Mouse (Mus musculus): ENCODE measurements at regions not wholly inside any gene's neighbourhood (a gene's known extent, or its start where the extent isn't known, plus 50 kb on each side); places are given as distances from the start of the nearest gene placed in this dataset.
"Not testable (repeated sequence)": the region's sequence is repeated elsewhere in the genome, so short reads cannot be mapped to it uniquely, and the experiment has no call there.

- no peak for ATAC-seq (replicated peaks in 1 of 2; ENCODE audit: insufficient read depth in 1 of 2, low FRiP score in 2 of 2, low TSS enrichment in 1 of 2, low read depth in 1 of 2, poor library complexity in 2 of 2, severe bottlenecking in 2 of 2)
These were observed 192.1 kb upstream of the Tmc3 start for GRCm38 (mm10) chr7:83392625-83393024.

GRCm38 (mm10) chr7:83394156-83394555 lies 190.6 kb upstream of the Tmc3 start:
- no peak for ATAC-seq (replicated peaks in 1 of 2; ENCODE audit: insufficient read depth in 1 of 2, low FRiP score in 2 of 2, low TSS enrichment in 1 of 2, low read depth in 1 of 2, poor library complexity in 2 of 2, severe bottlenecking in 2 of 2)

GRCm38 (mm10) chr7:83399668-83400067 lies 185.1 kb upstream of the Tmc3 start:
- ATAC-seq (replicated peaks in 1 of 2; ENCODE audit: insufficient read depth in 1 of 2, low FRiP score in 2 of 2, low TSS enrichment in 1 of 2, low read depth in 1 of 2, poor library complexity in 2 of 2, severe bottlenecking in 2 of 2), result no peak

GRCm38 (mm10) chr7:83401001-83401400 lies 183.7 kb upstream of the Tmc3 start:
- ATAC-seq (replicated peaks in 1 of 2; ENCODE audit: insufficient read depth in 1 of 2, low FRiP score in 2 of 2, low TSS enrichment in 1 of 2, low read depth in 1 of 2, poor library complexity in 2 of 2, severe bottlenecking in 2 of 2), result no peak

- ATAC-seq (replicated peaks in 1 of 2; ENCODE audit: insufficient read depth in 1 of 2, low FRiP score in 2 of 2, low TSS enrichment in 1 of 2, low read depth in 1 of 2, poor library complexity in 2 of 2, severe bottlenecking in 2 of 2), result not testable (repeated sequence)
These were observed 172.0 kb upstream of the Tmc3 start for GRCm38 (mm10) chr7:83412745-83413144.

- ATAC-seq (replicated peaks in 1 of 2; ENCODE audit: insufficient read depth in 1 of 2, low FRiP score in 2 of 2, low TSS enrichment in 1 of 2, low read depth in 1 of 2, poor library complexity in 2 of 2, severe bottlenecking in 2 of 2), result no peak
These were observed 154.7 kb upstream of the Tmc3 start for GRCm38 (mm10) chr7:83429929-83430556.

- no peak for ATAC-seq (replicated peaks in 1 of 2; ENCODE audit: insufficient read depth in 1 of 2, low FRiP score in 2 of 2, low TSS enrichment in 1 of 2, low read depth in 1 of 2, poor library complexity in 2 of 2, severe bottlenecking in 2 of 2)
These were observed 153.6 kb upstream of the Tmc3 start for GRCm38 (mm10) chr7:83431094-83431493.

GRCm38 (mm10) chr7:83432843-83433242 lies 151.9 kb upstream of the Tmc3 start:
- ATAC-seq (replicated peaks in 1 of 2; ENCODE audit: insufficient read depth in 1 of 2, low FRiP score in 2 of 2, low TSS enrichment in 1 of 2, low read depth in 1 of 2, poor library complexity in 2 of 2, severe bottlenecking in 2 of 2), result no peak

GRCm38 (mm10) chr7:83433959-83434715 lies 150.6 kb upstream of the Tmc3 start:
- no peak for ATAC-seq (replicated peaks in 1 of 2; ENCODE audit: insufficient read depth in 1 of 2, low FRiP score in 2 of 2, low TSS enrichment in 1 of 2, low read depth in 1 of 2, poor library complexity in 2 of 2, severe bottlenecking in 2 of 2)

- no peak for ATAC-seq (replicated peaks in 1 of 2; ENCODE audit: insufficient read depth in 1 of 2, low FRiP score in 2 of 2, low TSS enrichment in 1 of 2, low read depth in 1 of 2, poor library complexity in 2 of 2, severe bottlenecking in 2 of 2)
These were observed 146.0 kb upstream of the Tmc3 start for GRCm38 (mm10) chr7:83438538-83439393.

GRCm38 (mm10) chr7:83443596-83444278 lies 141.0 kb upstream of the Tmc3 start:
- no peak for ATAC-seq (replicated peaks in 1 of 2; ENCODE audit: insufficient read depth in 1 of 2, low FRiP score in 2 of 2, low TSS enrichment in 1 of 2, low read depth in 1 of 2, poor library complexity in 2 of 2, severe bottlenecking in 2 of 2)

GRCm38 (mm10) chr7:83444279-83444615 lies 140.5 kb upstream of the Tmc3 start:
- no peak for ATAC-seq (replicated peaks in 1 of 2; ENCODE audit: insufficient read depth in 1 of 2, low FRiP score in 2 of 2, low TSS enrichment in 1 of 2, low read depth in 1 of 2, poor library complexity in 2 of 2, severe bottlenecking in 2 of 2)

- no peak for ATAC-seq (replicated peaks in 1 of 2; ENCODE audit: insufficient read depth in 1 of 2, low FRiP score in 2 of 2, low TSS enrichment in 1 of 2, low read depth in 1 of 2, poor library complexity in 2 of 2, severe bottlenecking in 2 of 2)
These were observed 139.4 kb upstream of the Tmc3 start for GRCm38 (mm10) chr7:83445181-83445926.

- no peak for ATAC-seq (replicated peaks in 1 of 2; ENCODE audit: insufficient read depth in 1 of 2, low FRiP score in 2 of 2, low TSS enrichment in 1 of 2, low read depth in 1 of 2, poor library complexity in 2 of 2, severe bottlenecking in 2 of 2)
These were observed 134.4 kb upstream of the Tmc3 start for GRCm38 (mm10) chr7:83450346-83450745.

- ATAC-seq (replicated peaks in 1 of 2; ENCODE audit: insufficient read depth in 1 of 2, low FRiP score in 2 of 2, low TSS enrichment in 1 of 2, low read depth in 1 of 2, poor library complexity in 2 of 2, severe bottlenecking in 2 of 2), result no peak
These were observed 132.4 kb upstream of the Tmc3 start for GRCm38 (mm10) chr7:83452309-83452708.

- no peak for ATAC-seq (replicated peaks in 1 of 2; ENCODE audit: insufficient read depth in 1 of 2, low FRiP score in 2 of 2, low TSS enrichment in 1 of 2, low read depth in 1 of 2, poor library complexity in 2 of 2, severe bottlenecking in 2 of 2)
These were observed 125.2 kb upstream of the Tmc3 start for GRCm38 (mm10) chr7:83459520-83459919.

GRCm38 (mm10) chr7:83467006-83467405 lies 117.7 kb upstream of the Tmc3 start:
- ATAC-seq (replicated peaks in 1 of 2; ENCODE audit: insufficient read depth in 1 of 2, low FRiP score in 2 of 2, low TSS enrichment in 1 of 2, low read depth in 1 of 2, poor library complexity in 2 of 2, severe bottlenecking in 2 of 2), result no peak
